Mouse (Mus musculus): ENCODE data around the gene Hmgcl.

- no peak for TF ChIP-seq POLR2A (IDR thresholded peaks at IDR 0.05; ENCODE audit: low read depth, low read length)
- no peak for TF ChIP-seq CTCF (IDR thresholded peaks at IDR 0.05; ENCODE audit: extremely low read depth, insufficient read depth, insufficient read length, insufficient replicate concordance)
Observed at GRCm38 (mm10) chr4:135918635-135919279, 27.5 kb upstream of the Hmgcl start.
